ENCODE assay signal across 13 mouse cellular contexts in genomic region chr10:71332376-71332775, GRCm38 (mm10). TPM values are rescaled to one million over a fixed set of nuclear protein-coding genes. Genes with fewer than 3 reads are reported as not detected.
DNase-seq lines count a peak whose midpoint lies in the region; ATAC-seq and TF ChIP-seq lines count a peak whose summit lies in the region.
"Had no signal": no experiment of that assay in that cellular context is flagged by ENCODE, and none has a peak within 500 bp of the region (broad histone marks: within the 10 kb centered on the region; RNA-seq: fewer than 3 reads in every experiment).

No protein-coding gene starts in this region.

- ATAC-seq in lung, embryonic 14.5 days (ENCODE audit: insufficient read depth), result no peak
- peak; percentile 65; the same call in 1 of the 2 replicates for ATAC-seq in megakaryocyte progenitor cell, adult 5-6 weeks (replicated peaks; ENCODE audit: poor library complexity)
- no peak for ATAC-seq in activated CD4-positive, CD25-positive, alpha-beta regulatory T cell, adult 4 months
- ATAC-seq: forebrain, embryonic 16.5 days had no signal

- no peaks in the 10 kb centered on the region for H3K4me1 ChIP-seq in lung, embryonic 14.5 days (ENCODE audit: insufficient read depth)
- H3K4me1 ChIP-seq: midbrain, embryonic 12.5 days had no signal

- H3K36me3 ChIP-seq in lung, embryonic 14.5 days (ENCODE audit: insufficient read depth), result peaks cover 39% of the 10 kb centered on the region

- no peaks in the 10 kb centered on the region for H3K27me3 ChIP-seq in lung, embryonic 14.5 days (ENCODE audit: insufficient read depth, low read length)
- H3K27me3 ChIP-seq: midbrain, embryonic 12.5 days had no signal

- no peak overlapping the region for H3K9ac ChIP-seq in lung, embryonic 14.5 days
- H3K9ac ChIP-seq: midbrain, embryonic 12.5 days had no signal

- TF ChIP-seq CTCF in lung, embryonic 14.5 days (IDR thresholded peaks at IDR 0.05; ENCODE audit: low read depth), result peak; percentile 30; the same call in 1 of the 2 replicates

- H3K9me3 ChIP-seq in lung, embryonic 14.5 days (ENCODE audit: low read depth, low read length), result no peaks in the 10 kb centered on the region
- H3K9me3 ChIP-seq: G1E; midbrain, embryonic 12.5 days had no signal

- H3K4me2 ChIP-seq in lung, embryonic 14.5 days, result no peak overlapping the region
- H3K4me2 ChIP-seq: midbrain, embryonic 12.5 days had no signal

- peak; percentile 40 for DNase-seq in kidney, adult 18-20 months
- no peak for DNase-seq in kidney, postnatal 4 days
- DNase-seq in lung, embryonic 14.5 days, result no peak
- no peak for DNase-seq in lung, adult 18-20 months
- peak; percentile 23 for DNase-seq in NIH3T3 (ENCODE audit: low read depth)
- DNase-seq in urinary bladder, postnatal 36 days (ENCODE audit: low spot score in 2 of 2), result no peak
- DNase-seq: cerebellum, postnatal 25 days; heart, postnatal 14 days had no signal

- WGBS in lung, embryonic 14.5 days, result 89% methylated on average over 4 of the region's 4 CpGs

- no peak overlapping the region for H3K4me3 ChIP-seq in lung, embryonic 14.5 days (ENCODE audit: low read depth, low read length)
- H3K4me3 ChIP-seq: midbrain, embryonic 12.5 days had no signal

- H3K27ac ChIP-seq in lung, embryonic 14.5 days (ENCODE audit: low read depth), result no peak overlapping the region
- H3K27ac ChIP-seq: midbrain, embryonic 12.5 days had no signal

RNA-seq across cellular contexts. Expression of gene Cisd1, which starts 12.4 kb away (rescaled TPM):
- polyA plus RNA-seq in lung, embryonic 14.5 days (2014; fragmentation: Nextera tagmentation; extraction: Ambion mirVana), result 93.7 and 94.5 TPM in 2 replicates
- 32.8 and 36.6 TPM in 2 replicates for total RNA-seq in megakaryocyte progenitor cell, adult 5-6 weeks (2015)
- total RNA-seq in megakaryocyte progenitor cell, adult 5-6 weeks (2017), result 14.7 and 15.4 TPM in 2 replicates
- 10 to 100 TPM; 34.7 to 43.2 TPM for polyA plus RNA-seq in activated CD4-positive, CD25-positive, alpha-beta regulatory T cell, adult 4 months (2017; shearing (Covaris generic))

RNA-seq across cellular contexts. Expression of gene Ipmk, which starts 15.2 kb away (rescaled TPM):
- polyA plus RNA-seq in lung, embryonic 14.5 days (2014; fragmentation: Nextera tagmentation; extraction: Ambion mirVana), result 16.0 and 17.2 TPM in 2 replicates
- 25.7 and 26.0 TPM in 2 replicates for total RNA-seq in megakaryocyte progenitor cell, adult 5-6 weeks (2015)
- total RNA-seq in megakaryocyte progenitor cell, adult 5-6 weeks (2017), result 24.8 and 25.4 TPM in 2 replicates
- 1 to 10 TPM; 2.8 to 3.1 TPM for polyA plus RNA-seq in activated CD4-positive, CD25-positive, alpha-beta regulatory T cell, adult 4 months (2017; shearing (Covaris generic))

RNA-seq across cellular contexts. Expression of gene Ube2d1, which starts 47.3 kb away (rescaled TPM):
- polyA plus RNA-seq in lung, embryonic 14.5 days (2014; fragmentation: Nextera tagmentation; extraction: Ambion mirVana), result 71.6 and 74.1 TPM in 2 replicates
- total RNA-seq in megakaryocyte progenitor cell, adult 5-6 weeks (2015), result 64.9 and 65.5 TPM in 2 replicates
- total RNA-seq in megakaryocyte progenitor cell, adult 5-6 weeks (2017), result 9.7 and 10.5 TPM in 2 replicates
- 10 to 100 TPM; 17.8 to 19.7 TPM for polyA plus RNA-seq in activated CD4-positive, CD25-positive, alpha-beta regulatory T cell, adult 4 months (2017; shearing (Covaris generic))
- polyA plus RNA-seq: G1E had no signal

Comparison
In these comparisons a context has a peak if more than half of its experiments do, and no peak if none do; other contexts are left out.
1. DNase-seq: peak in kidney, adult 18-20 months (single experiment) and NIH3T3 (single experiment); none in kidney, postnatal 4 days (0 of 2), lung, embryonic 14.5 days (single experiment), lung, adult 18-20 months (0 of 2) and urinary bladder, postnatal 36 days (0 of 2).